Mouse (Mus musculus) liver, embryonic 12.5 days (tissue): ENCODE results near the gene Cox5b. TPM values are rescaled to one million over a fixed set of nuclear protein-coding genes. Genes with fewer than 3 reads are reported as not detected.

Source experiments
- ATAC-seq: fragments of 200-750 bp; cut with Nextera tagmentation; 2 replicates; pipeline ENCODE4 v1.8.0; 2017; ENCODE audit warnings: moderate number of reproducible peaks, mild to moderate bottlenecking, moderate library complexity
- H3K27ac ChIP-seq: fragments of 300-500 bp; sonication (generic); 2 replicates; pipeline ENCODE4 v1.5.1; 2016; ENCODE audit warnings: mild to moderate bottlenecking
- H3K27me3 ChIP-seq: fragments of 300-500 bp; sonication (generic); replicated peaks from 2 replicates; pipeline ENCODE4 v1.6.1; 2016; ENCODE audit warnings: mild to moderate bottlenecking, moderate library complexity
- H3K36me3 ChIP-seq: fragments of 300-500 bp; sonication (generic); 2 replicates; pipeline ENCODE4 v1.6.1; 2016; ENCODE audit warnings: mild to moderate bottlenecking, moderate library complexity
- H3K4me1 ChIP-seq: fragments of 300-500 bp; sonication (generic); 2 replicates; pipeline ENCODE4 v1.6.1; 2016
- H3K4me2 ChIP-seq: fragments of 300-500 bp; sonication (generic); 2 replicates; pipeline ENCODE4 v1.6.1; 2016; ENCODE audit warnings: mild to moderate bottlenecking, moderate library complexity
- H3K4me3 ChIP-seq: fragments of 300-500 bp; sonication (generic); 2 replicates; pipeline ENCODE4 v1.5.1; 2016; ENCODE audit warnings: mild to moderate bottlenecking, moderate library complexity
- H3K9ac ChIP-seq: fragments of 300-500 bp; sonication (generic); 2 replicates; pipeline ENCODE4 v1.6.1; 2016; ENCODE audit warnings: mild to moderate bottlenecking, moderate library complexity
- H3K9me3 ChIP-seq: fragments of 300-500 bp; sonication (generic); replicated peaks from 2 replicates; pipeline ENCODE4 v1.6.1; 2016; ENCODE audit warnings: mild to moderate bottlenecking, moderate library complexity
- WGBS: fragments of 180-500 bp; shearing (Covaris S2); methylation state at CpG from one replicate; pipeline ENCODE4 v1.1.7; 2016; ENCODE audit not compliant: insufficient replicate concordance; 5-methylcytosine and 5-hydroxymethylcytosine counted together
- polyA plus RNA-seq: library from polyadenylated mRNA; unstranded; fragments of >200 nt; fragmentation: Nextera tagmentation; extraction: Ambion mirVana; gene quantifications from 2 replicates; pipeline ENCODE4 v1.2.1, GENCODE M21; 2016

Gene Cox5b
- polyA plus RNA-seq, 1 experiment from 2014 or later, result 538 TPM

- Histone ChIP-seq H3K9ac (no peak overlapping the region), H3K4me3 (no peak overlapping the region), H3K27me3 (no peaks in the 10 kb centered on the region), H3K4me2 (no peak overlapping the region), H3K4me1 (peaks cover 14% of the 10 kb centered on the region), H3K36me3 (peaks cover 68% of the 10 kb centered on the region), H3K9me3 (no peaks in the 10 kb centered on the region), H3K27ac (no peak overlapping the region)
- ATAC-seq, result no peak
- 69% methylated on average over 5 of the region's 5 CpGs for WGBS
Observed at GRCm38 (mm10) chr1:36697030-36697429, 5.8 kb downstream of the Cox5b start.

- Histone ChIP-seq H3K4me1 (peaks cover 33% of the 10 kb centered on the region), H3K27me3 (no peaks in the 10 kb centered on the region), H3K4me2 (no peak overlapping the region), H3K9me3 (no peaks in the 10 kb centered on the region), H3K36me3 (peaks cover 58% of the 10 kb centered on the region), H3K27ac (no peak overlapping the region), H3K4me3 (no peak overlapping the region), H3K9ac (no peak overlapping the region)
- ATAC-seq, result no peak
- 75% methylated on average over 2 of the region's 2 CpGs for WGBS
Observed at GRCm38 (mm10) chr1:36707166-36707565, 15.9 kb downstream of the Cox5b start.

- H3K4me1 ChIP-seq, result peaks cover 33% of the 10 kb centered on the region
- H3K4me2 ChIP-seq, result peak overlapping the region; percentile 91; the same call in 1 of the 2 replicates
- no peak overlapping the region for H3K27ac ChIP-seq
- peaks cover 52% of the 10 kb centered on the region for H3K36me3 ChIP-seq
- no peaks in the 10 kb centered on the region for H3K27me3 ChIP-seq
- H3K9ac ChIP-seq, result no peak overlapping the region
- ATAC-seq, result no peak
- 0 out of 2 replicates have a peak overlapping the region, but pooled peaks have one; percentile 99 for H3K4me3 ChIP-seq
- no peaks in the 10 kb centered on the region for H3K9me3 ChIP-seq
- 76% methylated on average over 3 of the region's 3 CpGs for WGBS
Observed at GRCm38 (mm10) chr1:36707797-36708196, 16.5 kb downstream of the Cox5b start.

- ATAC-seq, result no peak
- H3K27ac ChIP-seq, result peak overlapping the region; percentile 85
Observed at GRCm38 (mm10) chr1:36708626-36709025, 17.4 kb downstream of the Cox5b start.

DNA sequence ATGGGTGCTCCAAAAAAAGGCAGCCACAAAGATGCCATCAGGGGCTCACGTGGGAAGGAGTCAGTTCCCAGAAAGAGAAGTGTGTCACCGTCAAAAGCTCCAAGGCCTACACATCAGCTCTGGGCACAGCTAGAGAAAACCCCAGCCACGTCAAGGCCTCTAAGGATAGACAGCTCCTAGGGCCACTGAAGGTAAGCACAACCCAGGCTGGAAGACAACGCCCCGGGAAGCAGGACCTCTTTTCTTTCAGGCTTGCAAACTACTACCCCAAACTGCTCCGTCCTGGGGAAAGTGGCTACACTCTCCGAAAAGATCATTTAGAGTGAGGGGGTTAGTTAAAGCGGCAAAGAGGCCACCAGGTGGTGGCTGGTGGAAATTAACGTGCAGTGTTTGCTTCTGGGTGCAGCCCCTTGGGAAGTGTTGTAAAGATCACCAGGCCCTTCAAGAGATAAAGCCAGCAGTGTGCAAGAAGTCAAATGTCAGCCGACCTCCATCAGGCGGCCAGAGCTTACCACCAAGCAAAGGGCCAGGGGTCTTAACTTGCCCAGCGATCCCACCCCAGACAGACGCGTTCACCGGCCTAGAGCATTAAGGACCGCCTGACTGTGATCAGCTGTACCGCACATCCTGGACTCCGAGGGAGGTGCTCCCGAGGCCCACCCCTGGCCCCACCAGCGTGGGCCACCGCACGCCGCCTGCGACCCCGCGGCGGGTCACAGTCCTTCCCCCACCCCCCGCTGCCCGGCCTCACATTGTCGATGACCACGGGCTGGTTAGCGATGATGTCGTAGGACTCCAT, 18.0 kb downstream of the Cox5b start:
- Histone ChIP-seq H3K27me3 (no peaks in the 10 kb centered on the region), H3K27ac (peak overlapping the region; percentile 85), H3K9ac (peak overlapping the region; percentile 96), H3K4me1 (peaks cover 33% of the 10 kb centered on the region), H3K36me3 (peaks cover 38% of the 10 kb centered on the region), H3K9me3 (0 out of 2 replicates have a peak, but pooled peaks cover 4% of the 10 kb centered on the region), H3K4me2 (peak overlapping the region; percentile 91), H3K4me3 (peak overlapping the region; percentile 99)
- ATAC-seq, result peak; percentile 68
- 1% methylated on average over 33 of the region's 33 CpGs for WGBS

More at GRCm38 (mm10) chr1:36708626-36709025, 17.4 kb downstream of the Cox5b start:
- Histone ChIP-seq H3K4me2 (peak overlapping the region; percentile 91), H3K9ac (peak overlapping the region; percentile 96), H3K27me3 (no peaks in the 10 kb centered on the region), H3K36me3 (peaks cover 44% of the 10 kb centered on the region), H3K4me3 (peak overlapping the region; percentile 99), H3K9me3 (0 out of 2 replicates have a peak, but pooled peaks cover 1% of the 10 kb centered on the region), H3K4me1 (peaks cover 33% of the 10 kb centered on the region)
- 68% methylated on average over 1 of the region's 1 CpGs for WGBS

DNA sequence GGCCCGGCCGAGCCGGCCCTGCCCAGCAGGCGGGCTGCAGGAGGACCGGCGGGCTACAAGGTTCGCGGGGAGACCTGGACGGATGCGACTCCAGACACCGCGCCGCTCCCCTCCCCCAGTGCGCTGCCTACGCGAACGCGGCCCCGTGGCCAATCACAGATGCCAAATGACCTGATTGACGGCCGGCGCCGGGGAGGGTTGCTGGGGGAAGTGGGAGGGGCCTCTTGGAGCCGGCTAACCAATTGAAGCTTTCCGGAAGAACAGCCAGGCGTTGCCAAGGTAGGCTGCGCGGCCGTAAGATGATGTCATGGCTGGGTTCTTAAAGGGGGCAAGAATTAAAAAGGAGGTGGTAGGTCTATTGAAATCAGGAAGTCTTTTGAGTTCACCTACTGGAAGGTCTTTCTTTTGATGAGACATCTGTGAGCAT, 18.6 kb downstream of the Cox5b start, which contains the start of gene 4933424G06Rik:
4933424G06Rik (plus strand) TSS at position 296 of the 427 bp plus-strand sequence.
- Histone ChIP-seq H3K4me2 (peak within 1 kb of the TSS; percentile 91), H3K27me3 (no peaks in the 10 kb centered on the region), H3K27ac (peak within 1 kb of the TSS; percentile 85), H3K36me3 (peaks cover 31% of the 10 kb centered on the region), H3K4me1 (peaks cover 31% of the 10 kb centered on the region), H3K9me3 (0 out of 2 replicates have a peak, but pooled peaks cover 4% of the 10 kb centered on the region), H3K9ac (peak within 1 kb of the TSS; percentile 96), H3K4me3 (peak within 1 kb of the TSS; percentile 99)
- WGBS, result under 1% methylated on average over 29 of the region's 29 CpGs
- peak; percentile 96 for ATAC-seq

GRCm38 (mm10) chr1:36711104-36711503, 19.9 kb downstream of the Cox5b start:
- Histone ChIP-seq H3K9ac (no peak overlapping the region), H3K27me3 (peaks cover 4% of the 10 kb centered on the region; the same call in 1 of the 2 replicates), H3K9me3 (0 out of 2 replicates have a peak, but pooled peaks cover 4% of the 10 kb centered on the region), H3K4me1 (peaks cover 26% of the 10 kb centered on the region), H3K36me3 (peaks cover 19% of the 10 kb centered on the region), H3K4me3 (no peak overlapping the region), H3K27ac (no peak overlapping the region), H3K4me2 (no peak overlapping the region)
- WGBS, result 76% methylated on average over 2 of the region's 2 CpGs
- no peak for ATAC-seq

- no peak for ATAC-seq
- no peak within 1 kb of the TSS for H3K27ac ChIP-seq
- H3K36me3 ChIP-seq, result no peaks in the 10 kb centered on the region
- H3K4me1 ChIP-seq, result peaks cover 5% of the 10 kb centered on the region; the same call in 1 of the 2 replicates
- WGBS, result 57% methylated on average over 5 of the region's 5 CpGs
- no peak within 1 kb of the TSS for H3K4me2 ChIP-seq
- 0 out of 2 replicates have a peak, but pooled peaks cover 4% of the 10 kb centered on the region for H3K9me3 ChIP-seq
- H3K9ac ChIP-seq, result no peak within 1 kb of the TSS
- H3K27me3 ChIP-seq, result peaks cover 4% of the 10 kb centered on the region; the same call in 1 of the 2 replicates
- H3K4me3 ChIP-seq, result no peak within 1 kb of the TSS
Observed at GRCm38 (mm10) chr1:36714311-36714710, 23.1 kb downstream of the Cox5b start, which contains the start of gene Actr1b. Gene Actr1b, minus strand, starts transcription at chr1:36714422.

DNA sequence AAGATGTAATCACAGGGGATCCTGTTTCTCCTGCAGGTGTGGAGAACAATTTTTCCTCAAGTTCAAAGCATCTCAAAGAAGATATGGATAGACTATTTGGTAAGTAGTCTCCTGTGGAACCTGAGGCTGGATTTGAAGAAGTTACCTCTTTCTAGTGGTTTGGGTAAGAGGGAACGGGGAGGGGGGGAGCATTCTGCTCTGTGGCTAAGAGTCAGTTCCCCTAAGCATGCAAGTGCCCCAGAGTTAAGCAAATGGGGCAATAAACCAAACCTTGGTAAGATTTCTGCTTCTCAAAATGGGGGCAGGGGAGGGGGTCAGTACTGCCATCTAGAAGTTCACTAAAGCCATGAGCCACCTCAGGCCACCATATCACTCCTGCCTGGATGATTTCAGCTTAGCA, 27.5 kb downstream of the Cox5b start:
- H3K4me1 ChIP-seq, result no peaks in the 10 kb centered on the region
- H3K4me3 ChIP-seq, result no peak overlapping the region
- H3K9me3 ChIP-seq, result 0 out of 2 replicates have a peak, but pooled peaks cover 2% of the 10 kb centered on the region
- H3K4me2 ChIP-seq, result no peak overlapping the region
- H3K9ac ChIP-seq, result no peak overlapping the region
- peaks cover 4% of the 10 kb centered on the region; the same call in 1 of the 2 replicates for H3K27me3 ChIP-seq
- WGBS, result 58% methylated on average over 1 of the region's 1 CpGs
- no peak for ATAC-seq
- no peak overlapping the region for H3K27ac ChIP-seq
- H3K36me3 ChIP-seq, result no peaks in the 10 kb centered on the region

GRCm38 (mm10) chr1:36723146-36724056, 32.2 kb downstream of the Cox5b start:
- H3K27ac ChIP-seq, result no peak overlapping the region
- H3K4me2 ChIP-seq, result no peak overlapping the region
- no peaks in the 10 kb centered on the region for H3K27me3 ChIP-seq
- no peaks in the 10 kb centered on the region for H3K9me3 ChIP-seq
- no peaks in the 10 kb centered on the region for H3K4me1 ChIP-seq
- no peak overlapping the region for H3K4me3 ChIP-seq
- no peak overlapping the region for H3K9ac ChIP-seq
- no peaks in the 10 kb centered on the region for H3K36me3 ChIP-seq
- WGBS, result 65% methylated on average over 16 of the region's 16 CpGs
- ATAC-seq, result no peak

DNA sequence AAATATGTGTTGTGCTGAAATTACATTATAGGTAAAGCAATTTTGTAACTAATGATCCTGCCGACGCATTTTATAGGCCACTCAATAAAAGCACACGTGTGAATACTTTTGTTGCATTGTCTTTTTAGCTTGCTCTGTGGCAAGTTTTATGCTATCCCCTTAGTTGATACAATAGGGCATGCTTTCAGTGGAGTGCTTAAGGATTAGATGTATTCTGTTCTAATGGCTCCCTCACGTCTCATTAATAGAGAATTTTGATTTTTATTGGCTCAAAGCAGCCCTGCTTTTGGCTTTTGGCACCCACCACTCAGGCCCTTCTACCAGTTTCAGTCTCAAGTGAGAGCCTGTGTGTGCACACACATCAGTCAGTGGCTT, 32.8 kb downstream of the Cox5b start:
- no peak overlapping the region for H3K4me3 ChIP-seq
- no peaks in the 10 kb centered on the region for H3K27me3 ChIP-seq
- H3K4me2 ChIP-seq, result no peak overlapping the region
- no peaks in the 10 kb centered on the region for H3K4me1 ChIP-seq
- no peaks in the 10 kb centered on the region for H3K9me3 ChIP-seq
- H3K36me3 ChIP-seq, result no peaks in the 10 kb centered on the region
- 74% methylated on average over 4 of the region's 4 CpGs for WGBS
- no peak overlapping the region for H3K9ac ChIP-seq
- ATAC-seq, result no peak
- no peak overlapping the region for H3K27ac ChIP-seq
